Mouse (Mus musculus) left cerebral cortex, postnatal 4 days (tissue): ENCODE measurements around the gene Lim2. TPM values are rescaled to one million over a fixed set of nuclear protein-coding genes. Genes with fewer than 3 reads are reported as not detected.

ENCODE experiments used
- DNase-seq: peaks from one replicate; pipeline ENCODE4 v3.0.0-alpha.2; 2022
- intact Hi-C: fragments of 180-260 bp; cut with DNase I; formaldehyde crosslinking; loops from one replicate; pipeline ENCODE4 v1.15.1; 2025
- total RNA-seq, 2 experiments: library from RNA; stranded (reverse); gene quantifications; 2 replicates each; pipeline ENCODE4 v1.2.3; 2021

Gene Lim2
- total RNA-seq, 2 experiments from 2014 or later = not detected

- intact Hi-C loops = no loop called here
Observed at GRCm38 (mm10) chr7:43443126-43443916, 15.9 kb downstream of the Lim2 start.

GRCm38 (mm10) chr7:43443917-43444293 is 16.4 kb downstream of the Lim2 start, which contains the start of the genes Etfb and Gm45233:
Gene Etfb, plus strand, starts transcription at chr7:43444083.
Gene Gm45233, plus strand, starts transcription at chr7:43444128.
- peak; percentile 94 for DNase-seq
- intact Hi-C loops = no loop called here

More at GRCm38 (mm10) chr7:43443126-43443916, 15.9 kb downstream of the Lim2 start:
- DNase-seq = peak; percentile 57

DNA sequence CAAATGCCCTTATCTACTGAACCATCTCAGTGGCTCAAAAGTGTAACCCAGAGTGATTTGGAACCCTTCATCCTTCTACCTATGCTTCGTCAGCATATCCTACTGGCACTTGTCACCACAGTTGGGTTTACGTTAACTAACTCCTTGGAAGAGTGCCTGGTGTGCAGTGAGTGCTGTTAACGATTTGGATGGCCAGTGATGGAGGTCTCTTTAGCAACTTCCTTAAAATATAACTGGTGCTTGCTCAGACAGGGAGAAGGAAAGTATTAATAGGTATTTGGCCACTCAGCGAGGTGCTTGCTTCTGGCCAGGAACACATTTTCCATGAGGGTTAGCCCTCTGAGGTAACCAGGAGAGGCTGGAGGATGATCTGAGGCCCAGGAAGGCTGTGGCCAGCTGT is 20.3 kb downstream of the Lim2 start:
- no peak for DNase-seq
- intact Hi-C loops = no loop called here

- intact Hi-C loops = no loop called here
- no peak for DNase-seq
Observed at GRCm38 (mm10) chr7:43448246-43448645, 20.8 kb downstream of the Lim2 start.

DNA sequence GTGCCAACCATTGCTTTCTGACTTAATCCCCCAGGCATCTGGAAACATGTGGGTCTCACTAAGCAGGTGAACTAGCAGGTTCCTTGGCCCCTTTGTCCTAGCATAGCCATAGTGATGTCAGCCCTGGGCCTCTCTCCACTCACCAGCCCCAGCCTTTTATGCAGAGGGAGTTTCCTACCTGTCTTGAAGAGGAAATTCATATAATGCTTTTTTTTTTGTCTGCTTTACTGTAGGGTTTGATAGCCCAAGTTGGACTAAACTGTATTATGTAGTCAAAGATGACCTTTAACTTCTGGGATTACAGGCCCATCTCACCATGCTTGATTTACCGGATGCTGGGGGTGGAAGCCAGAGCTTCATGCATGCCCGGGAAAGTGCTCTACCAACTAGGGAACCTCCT is 22.3 kb downstream of the Lim2 start:
- intact Hi-C loops = no loop called here
- DNase-seq = no peak

DNA sequence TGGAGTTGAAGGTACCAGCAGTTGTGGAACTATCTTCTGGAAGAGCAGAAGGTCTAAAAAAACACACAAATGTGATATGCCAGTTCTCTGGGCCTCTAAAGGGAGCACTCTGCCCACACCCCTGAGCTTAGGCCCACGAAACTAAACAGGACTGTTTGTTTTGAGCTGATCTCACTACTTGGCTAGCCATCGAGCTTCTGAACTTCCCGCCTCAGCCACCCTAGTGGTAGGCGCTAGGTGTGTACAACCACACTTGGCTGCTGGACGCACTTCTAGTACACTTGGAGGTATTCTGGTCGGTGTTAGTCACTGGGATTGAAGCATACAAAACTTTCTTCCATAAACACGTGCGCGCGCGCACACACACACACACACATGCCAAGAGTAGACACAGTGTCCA is 24.3 kb downstream of the Lim2 start:
- intact Hi-C loops = no loop called here
- DNase-seq = no peak

GRCm38 (mm10) chr7:43452609-43453008 is 25.1 kb downstream of the Lim2 start:
- DNase-seq = no peak

DNA sequence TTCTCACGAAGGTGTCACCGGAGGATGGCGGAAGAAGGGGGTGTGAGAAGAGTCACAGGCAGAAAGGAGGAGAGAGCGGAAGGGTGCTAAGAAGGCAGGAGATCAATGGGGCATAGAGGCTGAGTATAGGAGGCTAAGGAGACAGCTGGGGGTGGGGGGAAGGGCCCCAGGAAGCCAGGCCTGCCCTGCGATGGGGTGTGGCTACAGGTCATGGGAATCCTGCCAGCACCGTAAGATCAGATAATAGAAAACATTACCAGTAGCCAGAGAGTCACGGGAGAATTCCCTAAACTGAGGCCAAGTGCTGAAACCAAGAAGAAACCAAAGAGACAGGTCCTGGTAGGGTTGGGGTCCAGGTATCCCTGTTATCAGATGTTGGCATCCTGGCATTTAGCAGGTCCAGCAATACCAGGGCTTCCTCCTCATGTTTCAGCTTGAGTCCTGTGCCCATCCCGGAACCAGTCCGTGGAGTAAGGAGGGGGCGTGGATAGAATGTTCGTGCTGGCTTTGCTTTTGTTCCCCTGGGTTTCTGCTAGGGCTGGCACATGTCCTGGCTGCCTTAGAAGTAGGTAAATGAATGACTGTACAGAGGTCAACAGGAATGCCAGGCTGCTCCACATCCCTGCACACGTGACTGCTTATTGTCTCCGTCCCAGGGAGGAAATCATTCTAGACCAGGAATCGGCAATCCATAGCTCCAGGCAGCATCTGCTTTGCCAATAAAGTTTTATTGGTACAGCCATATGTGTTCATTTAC is 26.3 kb downstream of the Lim2 start:
- intact Hi-C loops = no loop called here

More at GRCm38 (mm10) chr7:43452609-43453008, 25.1 kb downstream of the Lim2 start:
- intact Hi-C loops = no loop called here

GRCm38 (mm10) chr7:43454371-43454770 is 26.9 kb downstream of the Lim2 start:
- no peak for DNase-seq
- intact Hi-C loops = no loop called here

More for the DNA sequence above, 26.3 kb downstream of the Lim2 start:
- DNase-seq = no peak

- no peak for DNase-seq
- intact Hi-C loops = no loop called here
Observed at GRCm38 (mm10) chr7:43462851-43463250, 35.4 kb downstream of the Lim2 start, which contains the start of gene Vsig10l. Gene Vsig10l, plus strand, starts transcription at chr7:43463151.

GRCm38 (mm10) chr7:43463976-43464375 is 36.5 kb downstream of the Lim2 start:
- intact Hi-C loops = no loop called here
- DNase-seq = no peak

GRCm38 (mm10) chr7:43464864-43465343 is 37.4 kb downstream of the Lim2 start:
- intact Hi-C loops = loop anchor here (5.0 kb wide), 1 partner anchor 43 kb away; no protein-coding TSS in a partner anchor
- no peak for DNase-seq

DNA sequence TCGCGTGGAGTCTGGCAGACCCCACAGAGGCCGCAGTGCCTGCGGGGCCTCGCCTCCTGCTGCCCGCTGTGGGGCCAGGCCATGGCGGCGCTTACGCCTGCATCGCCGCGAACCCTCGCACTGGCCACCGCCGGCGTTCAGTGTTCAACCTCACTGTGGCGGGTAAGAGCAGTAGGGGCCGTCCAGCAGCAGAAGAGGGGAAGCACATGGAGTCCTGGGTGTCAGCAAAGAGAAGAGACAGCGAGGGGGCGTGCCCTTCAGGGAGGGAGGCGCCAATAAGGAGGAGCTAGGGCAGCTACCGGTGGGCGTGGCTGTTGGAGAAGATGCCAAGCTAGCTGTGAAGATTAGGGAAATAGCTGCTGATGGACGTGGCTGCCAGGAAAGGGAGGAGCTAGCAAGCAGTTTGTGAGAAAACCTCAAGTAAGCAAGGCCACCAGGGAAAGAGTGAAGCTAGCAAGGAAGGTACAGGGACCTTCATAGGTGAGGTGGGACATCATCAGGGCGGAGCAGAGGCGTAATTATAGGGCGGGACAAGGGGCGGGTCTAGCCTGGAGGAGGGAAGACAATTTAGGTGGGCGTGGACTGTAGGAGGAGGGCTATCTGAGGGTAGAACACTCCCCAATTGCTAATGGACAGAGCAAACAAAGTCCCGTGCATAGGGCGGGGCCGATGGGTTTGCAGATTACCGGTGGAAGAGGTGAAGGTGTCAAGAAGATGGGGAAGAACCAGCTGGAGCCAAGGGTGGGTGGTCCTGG is 38.1 kb downstream of the Lim2 start:
- intact Hi-C loops = loop anchor here (5.0 kb wide), 1 partner anchor 43 kb away; no protein-coding TSS in a partner anchor

GRCm38 (mm10) chr7:43466099-43466694 is 38.7 kb downstream of the Lim2 start:
- DNase-seq = peak; percentile 90
- intact Hi-C loops = loop anchor here (5.0 kb wide), 1 partner anchor 44 kb away; no protein-coding TSS in a partner anchor

More for the DNA sequence above, 38.1 kb downstream of the Lim2 start:
- peak; percentile 88 for DNase-seq

GRCm38 (mm10) chr7:43470373-43470772 is 42.9 kb downstream of the Lim2 start:
- intact Hi-C loops = no loop called here
- no peak for DNase-seq

- intact Hi-C loops = no loop called here
- DNase-seq = no peak
Observed at GRCm38 (mm10) chr7:43475706-43476105, 48.2 kb downstream of the Lim2 start.

- intact Hi-C loops = no loop called here
- no peak for DNase-seq
Observed at GRCm38 (mm10) chr7:43476376-43476775, 48.9 kb downstream of the Lim2 start.

GRCm38 (mm10) chr7:43481191-43481590 is 53.7 kb downstream of the Lim2 start:
- DNase-seq = no peak

GRCm38 (mm10) chr7:43482090-43482716 is 54.7 kb downstream of the Lim2 start:
- intact Hi-C loops = no loop called here
- peak; percentile 86 for DNase-seq

More at GRCm38 (mm10) chr7:43481191-43481590, 53.7 kb downstream of the Lim2 start:
- intact Hi-C loops = no loop called here

GRCm38 (mm10) chr7:43483236-43483635 is 55.8 kb downstream of the Lim2 start:
- no peak for DNase-seq
- intact Hi-C loops = no loop called here
